Mouse (Mus musculus): Measurements from ENCODE around the gene Hist3h2a.
A peak's percentile ranks its signal among the peaks of the same experiment; 100 is the strongest.
"Not testable (repeated sequence)": the region's sequence is repeated elsewhere in the genome, so short reads cannot be mapped to it uniquely, and the experiment has no call there.

Gene Hist3h2a

GRCm38 (mm10) chr11:58947798-58948528 is 6.5 kb upstream of the Hist3h2a start:
- DNase-seq (ENCODE audit: low spot score): peak; percentile 36

GRCm38 (mm10) chr11:58948542-58949479 is 5.7 kb upstream of the Hist3h2a start, which contains the start of gene Hist3h2ba:
Gene Hist3h2ba, plus strand, starts transcription at chr11:58948920.
- peak; percentile 71 for DNase-seq (ENCODE audit: low spot score)

- no peak for DNase-seq (ENCODE audit: low spot score)
These were observed 4.7 kb upstream of the Hist3h2a start for GRCm38 (mm10) chr11:58949480-58950431.

- no peak for DNase-seq (ENCODE audit: low spot score)
These were observed 3.3 kb upstream of the Hist3h2a start for GRCm38 (mm10) chr11:58951210-58951609.

GRCm38 (mm10) chr11:58953351-58954169 is 925 bp upstream of the Hist3h2a start:
- DNase-seq (ENCODE audit: low spot score): peak; percentile 19

GRCm38 (mm10) chr11:58954170-58954419 is 390 bp upstream of the Hist3h2a start:
- DNase-seq (ENCODE audit: low spot score): not testable (repeated sequence)

GRCm38 (mm10) chr11:58955143-58955867 is 820 bp downstream of the Hist3h2a start:
- DNase-seq (ENCODE audit: low spot score): no peak

GRCm38 (mm10) chr11:58955868-58956257 is 1.4 kb downstream of the Hist3h2a start:
- no peak for DNase-seq (ENCODE audit: low spot score)

GRCm38 (mm10) chr11:58957226-58957914 is 2.9 kb downstream of the Hist3h2a start:
- DNase-seq (ENCODE audit: low spot score): no peak

- no peak for DNase-seq (ENCODE audit: low spot score)
These were observed 4.1 kb downstream of the Hist3h2a start for GRCm38 (mm10) chr11:58958536-58958935.

GRCm38 (mm10) chr11:58959186-58959825 is 4.8 kb downstream of the Hist3h2a start:
- DNase-seq (ENCODE audit: low spot score): no peak

- DNase-seq (ENCODE audit: low spot score): peak; percentile 89
These were observed 5.5 kb downstream of the Hist3h2a start for GRCm38 (mm10) chr11:58959921-58960465.

- DNase-seq (ENCODE audit: low spot score): no peak
These were observed 7.1 kb downstream of the Hist3h2a start for GRCm38 (mm10) chr11:58961364-58962177.

GRCm38 (mm10) chr11:58963543-58963942 is 9.1 kb downstream of the Hist3h2a start:
- peak; percentile 27 for DNase-seq (ENCODE audit: low spot score)

GRCm38 (mm10) chr11:58964216-58964615 is 9.7 kb downstream of the Hist3h2a start:
- DNase-seq (ENCODE audit: low spot score): no peak

GRCm38 (mm10) chr11:58965001-58965760 is 10.7 kb downstream of the Hist3h2a start:
- DNase-seq (ENCODE audit: low spot score): no peak

GRCm38 (mm10) chr11:58967346-58967745 is 12.9 kb downstream of the Hist3h2a start:
- DNase-seq (ENCODE audit: low spot score): peak; percentile 53

All from T-cell, adult 2 months (primary cell).